Mouse (Mus musculus) adrenal gland, postnatal 36 days (tissue): Measurements from ENCODE around the gene Il13ra2. TPM values are rescaled to one million over a fixed set of nuclear protein-coding genes. Genes with fewer than 3 reads are reported as not detected.
"Not testable (repeated sequence)": the region's sequence is repeated elsewhere in the genome, so short reads cannot be mapped to it uniquely, and the experiment has no call there.

Source experiments
- DNase-seq, 2 experiments: peaks; one replicate each; pipeline ENCODE4 v3.0.0; 2021; ENCODE audit warnings: mixed read lengths in 1 of 2
- long read RNA-seq, 2 experiments: library from polyadenylated mRNA; stranded (forward); transcript quantifications; one replicate each; pipeline ENCODE4 v2.0.0; 2021; ENCODE audit warnings: borderline sequencing depth in 2 of 2
- total RNA-seq, 2 experiments: library from RNA; stranded (reverse); gene quantifications; 2 replicates each; pipeline ENCODE4 v1.2.3; 2021

Gene Il13ra2
- total RNA-seq = not detected
- long read RNA-seq, experiment 1 = 0 reads
- long read RNA-seq, experiment 2 = 0 reads

- DNase-seq = no peak
These were observed at the start of gene Il13ra2 for GRCm38 (mm10) chrX:147429129-147429528. Il13ra2 (minus strand) TSS chrX:147429192.

DNA sequence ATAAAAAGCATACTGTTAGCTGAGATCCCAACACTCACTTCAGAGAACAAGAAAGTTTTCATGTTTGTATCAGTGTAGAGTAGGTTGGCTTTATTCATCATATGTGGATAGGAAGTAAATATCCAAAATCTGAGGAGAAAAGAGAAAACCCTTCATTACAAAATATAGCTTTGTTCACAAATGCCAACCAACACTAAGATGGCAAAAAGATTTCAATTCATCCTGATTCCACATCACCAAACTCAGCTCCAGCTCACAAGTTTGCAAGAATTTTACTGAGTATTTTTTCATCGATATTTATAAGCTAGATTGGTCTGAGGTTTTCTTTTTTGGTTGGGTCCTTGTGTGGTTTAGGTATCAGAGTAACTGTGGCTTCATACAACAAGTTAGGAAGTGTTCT, 24.6 kb upstream of the Il13ra2 start, which contains the start of gene Vmn1r239-ps:
TSS of gene Vmn1r239-ps (minus strand) at position 101 of the 400 bp plus-strand sequence.
- not testable (repeated sequence) for DNase-seq

- DNase-seq = no peak
These were observed 14.4 kb upstream of the Il13ra2 start for GRCm38 (mm10) chrX:147443386-147443785.

DNA sequence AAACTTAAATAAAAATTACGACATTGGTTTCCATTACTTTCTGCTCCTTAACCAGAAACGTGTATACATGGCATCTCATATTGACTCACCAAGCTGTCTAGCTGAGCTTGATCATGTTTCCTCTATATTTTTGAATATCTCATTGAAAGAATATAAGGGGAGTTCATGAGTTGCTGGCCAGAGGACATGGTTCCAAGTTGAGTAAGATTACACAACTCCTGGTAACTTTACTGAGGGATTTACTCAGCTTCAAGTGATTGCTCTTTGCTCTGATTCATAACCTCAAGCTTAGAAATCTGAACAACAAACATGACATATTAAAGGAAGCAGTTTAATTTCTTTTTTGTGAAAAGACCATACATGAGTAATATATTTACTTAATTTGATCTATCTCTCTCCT, 6.4 kb upstream of the Il13ra2 start:
- DNase-seq = no peak

GRCm38 (mm10) chrX:147429753-147430152, 761 bp upstream of the Il13ra2 start:
- peak in 1 of 2 experiments; percentile 1 for DNase-seq

DNA sequence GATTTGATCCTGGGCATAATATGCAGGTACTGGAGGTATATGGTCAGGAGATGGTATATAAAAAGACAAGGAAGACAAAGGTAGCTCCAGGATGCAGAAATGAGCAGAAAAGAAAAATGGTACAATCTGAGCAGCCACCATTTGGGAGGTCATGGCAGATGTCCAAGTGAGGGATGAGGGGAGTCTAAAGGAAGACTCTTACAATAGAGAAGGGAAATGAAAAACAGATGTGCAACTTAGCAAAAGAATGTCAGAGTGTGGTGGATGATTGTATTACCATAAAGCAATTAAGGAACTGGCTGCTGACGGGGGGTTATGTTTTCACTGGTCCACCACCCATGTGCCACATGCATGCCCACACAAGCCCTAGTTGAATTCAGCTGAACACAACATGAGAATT, 35.5 kb downstream of the Il13ra2 start:
- DNase-seq = no peak

DNA sequence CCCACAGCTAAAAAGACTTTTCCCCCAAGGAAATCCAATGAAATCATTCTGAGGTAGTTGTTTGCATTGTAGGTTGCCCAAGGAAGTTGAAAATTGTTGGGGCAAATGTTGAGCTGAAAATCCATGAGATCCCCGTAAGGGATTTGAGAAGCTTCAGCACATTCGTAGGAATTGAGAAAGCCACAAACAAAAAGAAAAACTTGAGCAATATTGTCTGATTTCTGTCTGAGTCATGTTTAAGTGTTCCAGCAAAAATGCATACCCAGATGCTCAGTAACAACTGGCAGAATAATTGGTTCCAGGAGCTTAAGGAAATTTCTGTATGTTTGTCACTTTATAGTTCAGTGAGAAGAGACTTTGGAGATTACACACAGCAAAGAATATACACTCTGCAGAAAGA, 79.8 kb downstream of the Il13ra2 start:
- no peak for DNase-seq

Other genes with a start within 250 kb of the Il13ra2 start
- not detected for gene Vmn1r239-ps, start 24.5 kb upstream of the Il13ra2 start, total RNA-seq
- gene Lrch2, start 124.9 kb upstream of the Il13ra2 start, total RNA-seq = 10 to 100 TPM; 22.3 to 26.6 TPM